Mouse (Mus musculus): ENCODE results near the gene Prkg1.

GRCm38 (mm10) chr19:31284581-31284980 is 480.3 kb downstream of the Prkg1 start:
- TF ChIP-seq MAX (IDR thresholded peaks at IDR 0.05; ENCODE audit: low read length) (no peak), EP300 (IDR thresholded peaks at IDR 0.05; ENCODE audit: low read depth in 1 of 2, low read length in 2 of 2) (no peak), ZNF384 (IDR thresholded peaks at IDR 0.05; ENCODE audit: low read depth, low read length) (no peak), CTCF (IDR thresholded peaks at IDR 0.05 in 2 of 3, conservative IDR thresholded peaks at IDR 0.05 in 1 of 3; ENCODE audit: control insufficient read depth in 1 of 3, insufficient read depth in 1 of 3, low read depth in 2 of 3, low read length in 3 of 3, poor library complexity in 1 of 3, severe bottlenecking in 1 of 3) (no peak), NRF1 (IDR thresholded peaks at IDR 0.05; ENCODE audit: insufficient read depth, low read depth, low read length, poor library complexity, severe bottlenecking) (no peak), RCOR1 (IDR thresholded peaks at IDR 0.05; ENCODE audit: low read depth, low read length) (no peak), POLR2AphosphoS5 (IDR thresholded peaks at IDR 0.05; ENCODE audit: borderline replicate concordance, low read depth, low read length) (no peak), POLR2AphosphoS2 (IDR thresholded peaks at IDR 0.05; ENCODE audit: low read length) (no peak), USF1 (IDR thresholded peaks at IDR 0.05; ENCODE audit: low read depth, low read length) (no peak)

All from MEL (cell line).